Mouse (Mus musculus): ENCODE measurements around the gene Naa11. TPM values are rescaled to one million over a fixed set of nuclear protein-coding genes. Genes with fewer than 3 reads are reported as not detected.

The Naa11 gene
- polyA plus RNA-seq (2015; fragmentation: Nextera tagmentation; extraction: Ambion mirVana) = not detected in 2 replicates

- H3K27me3 ChIP-seq = no peaks in the 10 kb centered on the region
- 97% methylated on average over 23 of the region's 23 CpGs for WGBS
Observed at GRCm38 (mm10) chr5:97392160-97392559, at the start of gene Naa11. Gene Naa11, minus strand, starts transcription at chr5:97392379.

DNA sequence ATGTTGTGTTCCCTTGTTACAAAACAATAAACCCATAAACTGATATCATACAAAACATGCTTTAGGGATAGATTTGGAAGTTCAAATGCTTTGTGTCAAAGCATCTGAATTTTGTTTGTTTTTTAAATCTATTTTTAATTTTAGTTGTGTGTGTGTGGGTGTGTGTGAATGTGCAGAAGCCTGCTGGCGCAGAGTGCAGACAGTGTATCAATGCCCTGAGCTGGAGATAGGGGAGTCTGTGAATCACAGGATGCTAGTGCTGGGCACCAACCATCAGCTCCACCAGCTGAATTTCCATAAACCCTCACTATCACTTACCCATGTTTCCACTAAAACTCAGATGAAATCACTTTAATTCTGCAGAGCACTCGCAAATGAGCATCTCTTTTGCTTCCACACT, 40.3 kb upstream of the Naa11 start:
- H3K36me3 ChIP-seq = no peaks in the 10 kb centered on the region
- H3K4me2 ChIP-seq = no peak overlapping the region
- 91% methylated on average over 2 of the region's 2 CpGs for WGBS
- no peak for ATAC-seq (ENCODE audit: low read depth)
- H3K4me1 ChIP-seq (replicated peaks) = peaks cover 3% of the 10 kb centered on the region; the same call in 1 of the 2 replicates
- H3K9ac ChIP-seq = no peak overlapping the region
- H3K9me3 ChIP-seq = no peaks in the 10 kb centered on the region
- no peak overlapping the region for H3K27ac ChIP-seq (replicated peaks)
- no peaks in the 10 kb centered on the region for H3K27me3 ChIP-seq
- no peak overlapping the region for H3K4me3 ChIP-seq

More at GRCm38 (mm10) chr5:97392160-97392559, at the start of gene Naa11:
- Histone ChIP-seq H3K36me3 (no peaks in the 10 kb centered on the region), H3K4me3 (no peak within 1 kb of the TSS), H3K9ac (no peak within 1 kb of the TSS), H3K9me3 (no peaks in the 10 kb centered on the region), H3K4me1 (replicated peaks) (no peaks in the 10 kb centered on the region), H3K4me2 (no peak within 1 kb of the TSS), H3K27ac (replicated peaks) (no peak within 1 kb of the TSS)
- no peak for ATAC-seq (ENCODE audit: low read depth)

DNA sequence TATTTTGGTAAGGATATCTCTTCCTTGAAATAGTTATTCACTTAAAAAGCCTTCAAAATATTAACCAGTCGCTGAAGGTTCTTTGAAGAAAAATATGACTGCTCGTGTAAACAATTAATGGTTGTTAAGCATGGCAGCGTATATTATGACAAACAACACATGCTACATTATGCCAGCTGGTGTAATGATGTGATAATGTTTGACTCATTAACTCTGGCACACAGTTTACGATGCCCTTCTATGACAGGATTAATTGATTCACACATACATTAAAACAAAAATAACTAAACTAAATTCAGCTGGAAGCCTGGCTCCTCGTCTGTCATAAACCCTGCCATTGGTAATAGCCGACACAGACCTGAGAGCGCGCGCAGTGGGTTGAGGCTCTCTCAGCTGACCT, 37.8 kb upstream of the Naa11 start:
- Histone ChIP-seq H3K4me2 (no peak overlapping the region), H3K4me3 (no peak overlapping the region), H3K27ac (replicated peaks) (no peak overlapping the region), H3K36me3 (no peaks in the 10 kb centered on the region), H3K9me3 (no peaks in the 10 kb centered on the region), H3K9ac (no peak overlapping the region), H3K27me3 (no peaks in the 10 kb centered on the region), H3K4me1 (replicated peaks) (peaks cover 3% of the 10 kb centered on the region; the same call in 1 of the 2 replicates)
- no peak for ATAC-seq (ENCODE audit: low read depth)
- 53% methylated on average over 9 of the region's 9 CpGs for WGBS

DNA sequence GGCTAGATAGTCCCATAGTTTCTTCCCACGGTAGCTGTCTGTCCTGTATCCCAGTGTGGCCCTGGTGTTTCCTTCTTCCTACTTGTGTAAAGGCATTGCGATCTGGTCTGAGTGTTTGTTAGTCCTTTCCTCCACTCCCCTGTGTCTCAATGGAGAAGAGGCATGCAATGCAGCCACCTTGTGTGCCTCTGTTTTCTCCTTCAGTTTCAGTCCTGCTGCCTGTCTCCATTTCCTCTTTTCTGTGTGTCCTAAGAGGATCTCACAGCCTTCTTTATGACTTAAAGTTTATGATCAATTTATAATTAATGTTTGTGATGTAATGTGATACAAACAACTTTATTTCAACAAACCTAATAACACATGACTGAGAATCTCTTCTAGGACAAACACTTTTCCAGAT, 29.5 kb upstream of the Naa11 start:
- H3K9me3 ChIP-seq = no peaks in the 10 kb centered on the region
- ATAC-seq (ENCODE audit: low read depth) = no peak
- no peaks in the 10 kb centered on the region for H3K27me3 ChIP-seq
- no peak overlapping the region for H3K27ac ChIP-seq (replicated peaks)
- H3K4me3 ChIP-seq = no peak overlapping the region
- WGBS = 94% methylated on average over 2 of the region's 2 CpGs
- no peak overlapping the region for H3K4me2 ChIP-seq
- H3K36me3 ChIP-seq = no peaks in the 10 kb centered on the region
- H3K4me1 ChIP-seq (replicated peaks) = 0 out of 2 replicates have a peak, but pooled peaks cover 1% of the 10 kb centered on the region
- H3K9ac ChIP-seq = no peak overlapping the region

GRCm38 (mm10) chr5:97417185-97417584, 25.0 kb upstream of the Naa11 start:
- Histone ChIP-seq H3K4me2 (no peak overlapping the region), H3K9ac (no peak overlapping the region), H3K27ac (replicated peaks) (no peak overlapping the region), H3K4me3 (no peak overlapping the region), H3K4me1 (replicated peaks) (0 out of 2 replicates have a peak, but pooled peaks cover 4% of the 10 kb centered on the region), H3K9me3 (no peaks in the 10 kb centered on the region), H3K27me3 (no peaks in the 10 kb centered on the region), H3K36me3 (no peaks in the 10 kb centered on the region)
- no peak for ATAC-seq (ENCODE audit: low read depth)
- 85% methylated on average over 2 of the region's 2 CpGs for WGBS

- Histone ChIP-seq H3K27me3 (no peaks in the 10 kb centered on the region), H3K9ac (no peak overlapping the region), H3K9me3 (no peaks in the 10 kb centered on the region), H3K4me2 (no peak overlapping the region), H3K4me3 (no peak overlapping the region), H3K36me3 (no peaks in the 10 kb centered on the region), H3K4me1 (replicated peaks) (0 out of 2 replicates have a peak, but pooled peaks cover 7% of the 10 kb centered on the region), H3K27ac (replicated peaks) (no peak overlapping the region)
- 47% methylated on average over 6 of the region's 6 CpGs for WGBS
- peak; percentile 90 for ATAC-seq (ENCODE audit: low read depth)
Observed at GRCm38 (mm10) chr5:97415837-97416236, 23.7 kb upstream of the Naa11 start.

- Histone ChIP-seq H3K36me3 (no peaks in the 10 kb centered on the region), H3K4me2 (no peak overlapping the region), H3K27me3 (no peaks in the 10 kb centered on the region), H3K4me1 (replicated peaks) (peaks cover 21% of the 10 kb centered on the region), H3K9ac (no peak overlapping the region), H3K9me3 (no peaks in the 10 kb centered on the region), H3K27ac (replicated peaks) (no peak overlapping the region), H3K4me3 (no peak overlapping the region)
- ATAC-seq (ENCODE audit: low read depth) = no peak
- WGBS = 78% methylated on average over 3 of the region's 3 CpGs
Observed at GRCm38 (mm10) chr5:97413716-97414115, 21.5 kb upstream of the Naa11 start.

- H3K9ac ChIP-seq = no peak overlapping the region
- H3K27me3 ChIP-seq = no peaks in the 10 kb centered on the region
- WGBS = 34% methylated on average over 6 of the region's 6 CpGs
- peaks cover 18% of the 10 kb centered on the region for H3K4me1 ChIP-seq (replicated peaks)
- no peak overlapping the region; the same call in 1 of the 2 replicates for H3K27ac ChIP-seq (replicated peaks)
- H3K36me3 ChIP-seq = no peaks in the 10 kb centered on the region
- H3K4me2 ChIP-seq = no peak overlapping the region
- H3K9me3 ChIP-seq = peaks cover 3% of the 10 kb centered on the region; the same call in 1 of the 2 replicates
- no peak for ATAC-seq (ENCODE audit: low read depth)
- H3K4me3 ChIP-seq = no peak overlapping the region
Observed at GRCm38 (mm10) chr5:97410190-97410589, 18.0 kb upstream of the Naa11 start.

- Histone ChIP-seq H3K27ac (replicated peaks) (peak overlapping the region; percentile 83), H3K9me3 (peaks cover 3% of the 10 kb centered on the region; the same call in 1 of the 2 replicates), H3K4me1 (replicated peaks) (peaks cover 18% of the 10 kb centered on the region), H3K4me3 (no peak overlapping the region), H3K27me3 (no peaks in the 10 kb centered on the region), H3K9ac (no peak overlapping the region), H3K4me2 (no peak overlapping the region), H3K36me3 (no peaks in the 10 kb centered on the region)
- 18% methylated on average over 4 of the region's 4 CpGs for whole genome bisulfite sequencing
- ATAC-seq (ENCODE audit: low read depth) = peak; percentile 88
Observed at GRCm38 (mm10) chr5:97409234-97409704, 17.1 kb upstream of the Naa11 start.

- Histone ChIP-seq H3K4me3 (no peak overlapping the region), H3K9me3 (no peaks in the 10 kb centered on the region), H3K4me2 (no peak overlapping the region), H3K4me1 (replicated peaks) (no peaks in the 10 kb centered on the region), H3K27me3 (no peaks in the 10 kb centered on the region), H3K9ac (no peak overlapping the region), H3K27ac (replicated peaks) (no peak overlapping the region), H3K36me3 (no peaks in the 10 kb centered on the region)
- ATAC-seq (ENCODE audit: low read depth) = no peak
Observed at GRCm38 (mm10) chr5:97401042-97401441, 8.9 kb upstream of the Naa11 start.

DNA sequence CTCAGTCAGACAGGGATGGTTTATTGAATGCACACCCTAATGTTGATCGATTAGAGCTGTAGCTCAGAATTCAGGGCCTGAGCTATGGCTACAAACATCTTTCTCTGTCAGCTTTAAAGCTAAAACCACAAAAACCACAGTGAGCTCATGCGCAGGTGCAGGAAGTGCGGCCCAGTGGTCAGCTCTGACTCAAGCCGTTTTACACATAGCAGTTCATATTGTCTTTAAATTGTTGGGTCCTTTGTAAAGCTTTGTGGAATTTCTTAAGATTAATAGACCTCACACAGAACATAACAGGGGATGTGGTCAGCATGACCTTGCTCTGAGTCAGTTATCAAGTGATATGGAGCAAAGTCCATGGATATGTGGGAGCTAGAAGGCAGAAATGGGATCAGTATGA, 5.4 kb upstream of the Naa11 start:
- H3K9ac ChIP-seq = no peak overlapping the region
- H3K4me1 ChIP-seq (replicated peaks) = no peaks in the 10 kb centered on the region
- no peak overlapping the region for H3K4me2 ChIP-seq
- H3K27me3 ChIP-seq = no peaks in the 10 kb centered on the region
- no peak overlapping the region for H3K4me3 ChIP-seq
- H3K27ac ChIP-seq (replicated peaks) = no peak overlapping the region
- WGBS = 96% methylated on average over 4 of the region's 4 CpGs
- no peaks in the 10 kb centered on the region for H3K36me3 ChIP-seq
- ATAC-seq (ENCODE audit: low read depth) = no peak
- H3K9me3 ChIP-seq = no peaks in the 10 kb centered on the region

- Histone ChIP-seq H3K27me3 (no peaks in the 10 kb centered on the region), H3K9me3 (no peaks in the 10 kb centered on the region), H3K36me3 (no peaks in the 10 kb centered on the region), H3K4me2 (no peak overlapping the region), H3K4me3 (no peak overlapping the region), H3K9ac (no peak overlapping the region), H3K4me1 (replicated peaks) (0 out of 2 replicates have a peak, but pooled peaks cover 5% of the 10 kb centered on the region), H3K27ac (replicated peaks) (no peak overlapping the region)
- no peak for ATAC-seq (ENCODE audit: low read depth)
- WGBS = 90% methylated on average over 6 of the region's 6 CpGs
Observed at GRCm38 (mm10) chr5:97387622-97388021, 4.6 kb downstream of the Naa11 start.

GRCm38 (mm10) chr5:97384399-97384798, 7.8 kb downstream of the Naa11 start:
- no peak for ATAC-seq (ENCODE audit: low read depth)
- WGBS = 66% methylated on average over 4 of the region's 4 CpGs

More at GRCm38 (mm10) chr5:97384399-97384798, 7.8 kb downstream of the Naa11 start:
- Histone ChIP-seq H3K27ac (replicated peaks) (no peak overlapping the region), H3K4me2 (no peak overlapping the region), H3K9ac (no peak overlapping the region), H3K36me3 (no peaks in the 10 kb centered on the region), H3K9me3 (no peaks in the 10 kb centered on the region), H3K4me1 (replicated peaks) (0 out of 2 replicates have a peak, but pooled peaks cover 6% of the 10 kb centered on the region), H3K4me3 (no peak overlapping the region), H3K27me3 (no peaks in the 10 kb centered on the region)
